Mouse (Mus musculus) lung, embryonic 14.5 days (tissue): ENCODE measurements around the gene Ltbp4. TPM values are rescaled to one million over a fixed set of nuclear protein-coding genes. Genes with fewer than 3 reads are reported as not detected.
A peak's percentile ranks its signal among the peaks of the same experiment; 100 is the strongest.

Experiments used
- ATAC-seq: fragments of 200-750 bp; cut with Nextera tagmentation; 2 replicates; pipeline ENCODE4 v1.8.0; 2017; ENCODE audit warnings: mild to moderate bottlenecking, moderate TSS enrichment, moderate library complexity; ENCODE audit not compliant: insufficient read depth
- DNase-seq: peaks from one replicate; pipeline ENCODE4 v3.0.0-alpha.2; 2015
- H3K27ac ChIP-seq: fragments of 300-500 bp; sonication (generic); 2 replicates; pipeline ENCODE4 v1.5.1; 2014; ENCODE audit warnings: low read depth, mild to moderate bottlenecking, moderate library complexity
- H3K27me3 ChIP-seq: fragments of 300-500 bp; sonication (generic); 2 replicates; pipeline ENCODE4 v1.6.1; 2014; ENCODE audit warnings: low read length, control low read depth; ENCODE audit not compliant: insufficient read depth
- H3K36me3 ChIP-seq: fragments of 300-500 bp; sonication (generic); 2 replicates; pipeline ENCODE4 v1.6.1; 2014; ENCODE audit warnings: control low read depth; ENCODE audit not compliant: insufficient read depth
- H3K4me1 ChIP-seq: fragments of 300-500 bp; sonication (generic); 2 replicates; pipeline ENCODE4 v1.6.1; 2014; ENCODE audit warnings: antibody characterized with exemption, control low read depth; ENCODE audit not compliant: insufficient read depth
- H3K4me2 ChIP-seq: fragments of 300-500 bp; sonication (generic); 2 replicates; pipeline ENCODE4 v1.6.1; 2014; ENCODE audit warnings: mild to moderate bottlenecking
- H3K4me3 ChIP-seq: fragments of 300-500 bp; sonication (generic); 2 replicates; pipeline ENCODE4 v1.5.1; 2014; ENCODE audit warnings: low read depth, low read length
- H3K9ac ChIP-seq: fragments of 300-500 bp; sonication (generic); 2 replicates; pipeline ENCODE4 v1.6.1; 2014
- H3K9me3 ChIP-seq: fragments of 300-500 bp; sonication (generic); 2 replicates; pipeline ENCODE4 v1.6.1; 2016; ENCODE audit warnings: low read depth, low read length, control low read depth
- CTCF ChIP-seq: IDR thresholded peaks from 2 replicates; pipeline ENCODE4 v1.5.1; 2016; ENCODE audit warnings: antibody characterized with exemption, low read depth
- WGBS: fragments of 180-500 bp; shearing (Covaris S2); extraction: QIAGEN DNeasy Blood & Tissue Kit; methylation state at CpG from one replicate; pipeline ENCODE4 v1.1.7; 2014; 5-methylcytosine and 5-hydroxymethylcytosine counted together
- polyA plus RNA-seq: library from polyadenylated mRNA; unstranded; fragments of >200 nt; fragmentation: Nextera tagmentation; extraction: Ambion mirVana; gene quantifications from 2 replicates; pipeline ENCODE4 v1.2.1, GENCODE M21; 2014

Ltbp4 gene
- polyA plus RNA-seq, 1 experiment from 2014 or later: 86.0 TPM

- peak; percentile 60 for DNase-seq
- Histone ChIP-seq H3K9ac (peak overlapping the region; percentile 47), H3K36me3 (peaks cover 19% of the 10 kb centered on the region), H3K4me2 (peak overlapping the region; percentile 65), H3K27me3 (no peaks in the 10 kb centered on the region), H3K4me3 (peak overlapping the region; percentile 66), H3K9me3 (no peaks in the 10 kb centered on the region), H3K27ac (peak overlapping the region; percentile 87), H3K4me1 (peaks cover 13% of the 10 kb centered on the region)
- TF ChIP-seq CTCF: no peak
- WGBS: under 1% methylated on average over 16 of the region's 16 CpGs
- peak; percentile 29 for ATAC-seq
These were observed 18.8 kb upstream of the Ltbp4 start for GRCm38 (mm10) chr7:27356248-27356647.

GRCm38 (mm10) chr7:27355745-27356240 is 18.3 kb upstream of the Ltbp4 start, which contains the start of gene Shkbp1:
Gene Shkbp1, minus strand, starts transcription at chr7:27356019.
- 1% methylated on average over 34 of the region's 34 CpGs for WGBS

GRCm38 (mm10) chr7:27355261-27355660 is 17.8 kb upstream of the Ltbp4 start:
- peak overlapping the region; percentile 42 for H3K9ac ChIP-seq
- no peak for ATAC-seq
- H3K9me3 ChIP-seq: no peaks in the 10 kb centered on the region
- H3K36me3 ChIP-seq: peaks cover 25% of the 10 kb centered on the region
- peaks cover 13% of the 10 kb centered on the region for H3K4me1 ChIP-seq
- TF ChIP-seq CTCF: no peak
- 7% methylated on average over 14 of the region's 14 CpGs for WGBS
- no peak for DNase-seq
- peak overlapping the region; percentile 66 for H3K4me3 ChIP-seq
- peak overlapping the region; percentile 65 for H3K4me2 ChIP-seq
- H3K27ac ChIP-seq: peak overlapping the region; percentile 48; the same call in 1 of the 2 replicates
- H3K27me3 ChIP-seq: no peaks in the 10 kb centered on the region

More at GRCm38 (mm10) chr7:27355745-27356240, 18.3 kb upstream of the Ltbp4 start, which contains the start of gene Shkbp1:
- ATAC-seq (peak; percentile 94), DNase-seq (peak; percentile 96)
- H3K27me3 ChIP-seq: no peaks in the 10 kb centered on the region
- H3K4me1 ChIP-seq: peaks cover 13% of the 10 kb centered on the region
- peak within 1 kb of the TSS; percentile 47 for H3K9ac ChIP-seq
- H3K9me3 ChIP-seq: no peaks in the 10 kb centered on the region
- peak within 1 kb of the TSS; percentile 66 for H3K4me3 ChIP-seq
- peak within 1 kb of the TSS; percentile 65 for H3K4me2 ChIP-seq
- peak within 1 kb of the TSS; percentile 87 for H3K27ac ChIP-seq
- no peak for TF ChIP-seq CTCF
- peaks cover 20% of the 10 kb centered on the region for H3K36me3 ChIP-seq

GRCm38 (mm10) chr7:27354783-27355182 is 17.3 kb upstream of the Ltbp4 start:
- peak overlapping the region; percentile 66 for H3K4me3 ChIP-seq
- H3K9me3 ChIP-seq: no peaks in the 10 kb centered on the region
- DNase-seq (no peak), ATAC-seq (no peak)
- peaks cover 13% of the 10 kb centered on the region for H3K4me1 ChIP-seq
- WGBS: 54% methylated on average over 4 of the region's 4 CpGs
- H3K27ac ChIP-seq: no peak overlapping the region
- H3K9ac ChIP-seq: peak overlapping the region; percentile 42
- peaks cover 26% of the 10 kb centered on the region for H3K36me3 ChIP-seq
- H3K4me2 ChIP-seq: peak overlapping the region; percentile 65
- no peak for TF ChIP-seq CTCF
- no peaks in the 10 kb centered on the region for H3K27me3 ChIP-seq

GRCm38 (mm10) chr7:27354144-27354543 is 16.7 kb upstream of the Ltbp4 start:
- no peak for ATAC-seq
- TF ChIP-seq CTCF: no peak
- H3K4me3 ChIP-seq: peak overlapping the region; percentile 66

DNA sequence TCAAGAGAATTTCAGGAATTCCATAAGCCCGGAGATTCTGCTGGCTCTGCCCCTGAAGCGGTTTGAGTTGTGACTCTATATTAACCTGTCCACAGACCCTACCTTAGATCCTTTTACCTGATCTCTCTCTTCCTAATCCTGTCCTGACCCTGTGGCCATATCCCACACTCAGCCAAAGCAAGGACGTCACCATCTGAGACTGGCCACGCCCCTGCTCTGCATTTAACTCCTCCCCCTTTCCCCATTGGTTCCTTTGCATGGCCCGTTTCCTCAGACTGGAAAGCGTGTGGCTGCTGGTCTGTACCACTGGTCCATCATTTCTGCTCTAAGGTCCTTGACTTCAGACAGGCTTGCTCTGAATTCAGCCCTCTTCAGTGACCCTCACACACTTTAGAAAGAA is 8.0 kb upstream of the Ltbp4 start:
- no peak for TF ChIP-seq CTCF
- Histone ChIP-seq H3K36me3 (peaks cover 50% of the 10 kb centered on the region), H3K27ac (no peak overlapping the region), H3K9ac (no peak overlapping the region), H3K9me3 (no peaks in the 10 kb centered on the region), H3K27me3 (no peaks in the 10 kb centered on the region), H3K4me3 (no peak overlapping the region), H3K4me2 (no peak overlapping the region), H3K4me1 (no peaks in the 10 kb centered on the region)
- 27% methylated on average over 6 of the region's 6 CpGs for WGBS
- DNase-seq (peak; percentile 35), ATAC-seq (peak; percentile 66; the same call in 1 of the 2 replicates)

More at GRCm38 (mm10) chr7:27354144-27354543, 16.7 kb upstream of the Ltbp4 start:
- peaks cover 28% of the 10 kb centered on the region for H3K36me3 ChIP-seq
- no peaks in the 10 kb centered on the region for H3K9me3 ChIP-seq
- H3K27ac ChIP-seq: no peak overlapping the region
- H3K27me3 ChIP-seq: no peaks in the 10 kb centered on the region
- peaks cover 13% of the 10 kb centered on the region for H3K4me1 ChIP-seq
- 30% methylated on average over 6 of the region's 6 CpGs for WGBS
- peak; percentile 67 for DNase-seq
- H3K4me2 ChIP-seq: peak overlapping the region; percentile 65
- no peak overlapping the region for H3K9ac ChIP-seq

DNA sequence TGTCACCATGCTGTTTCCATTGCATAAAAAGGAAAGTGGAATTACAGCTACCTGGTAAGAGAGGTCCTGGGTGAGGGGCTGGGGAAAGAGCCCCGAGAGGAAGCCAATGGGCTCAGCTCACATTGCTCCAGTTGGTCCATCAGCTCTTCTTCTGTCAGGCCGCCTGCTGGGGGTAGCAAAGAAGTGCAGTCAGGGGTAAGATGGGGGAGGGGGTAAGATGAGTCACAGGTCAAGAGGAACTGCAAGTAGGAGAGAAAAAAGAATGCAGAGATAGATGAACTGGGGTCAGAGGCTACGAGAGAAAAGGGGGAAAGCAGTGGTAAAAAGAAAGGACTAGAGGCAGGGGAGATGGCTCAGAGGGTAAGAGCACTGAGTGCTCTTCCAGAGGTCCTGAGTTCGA is 5.1 kb upstream of the Ltbp4 start:
- H3K4me3 ChIP-seq: no peak overlapping the region
- no peak overlapping the region for H3K4me2 ChIP-seq
- DNase-seq (no peak), ATAC-seq (no peak)
- H3K9ac ChIP-seq: no peak overlapping the region
- peak; percentile 50 for TF ChIP-seq CTCF
- H3K27me3 ChIP-seq: peaks cover 18% of the 10 kb centered on the region
- no peaks in the 10 kb centered on the region for H3K9me3 ChIP-seq
- peaks cover 35% of the 10 kb centered on the region; the same call in 1 of the 2 replicates for H3K36me3 ChIP-seq
- H3K4me1 ChIP-seq: no peaks in the 10 kb centered on the region
- H3K27ac ChIP-seq: no peak overlapping the region
- 39% methylated on average over 4 of the region's 4 CpGs for WGBS
